Mouse (Mus musculus) lung, postnatal 10 days (tissue): ENCODE results near the gene Bbs1.
A peak's percentile ranks its signal among the peaks of the same experiment; 100 is the strongest.
"Not testable (repeated sequence)": the region's sequence is repeated elsewhere in the genome, so short reads cannot be mapped to it uniquely, and the experiment has no call there.

Experiments
- DNase-seq: peaks from one replicate; pipeline ENCODE4 v3.0.0; 2021

The Bbs1 gene

GRCm38 (mm10) chr19:4905979-4906794 is at the start of gene Bbs1:
TSS of gene Bbs1 (minus strand) at chr19:4906628.
- peak; percentile 88 for DNase-seq

GRCm38 (mm10) chr19:4948641-4949040 is 42.2 kb upstream of the Bbs1 start:
- DNase-seq, result not testable (repeated sequence)

- no peak for DNase-seq
Observed at GRCm38 (mm10) chr19:4945540-4945939, 39.1 kb upstream of the Bbs1 start.

GRCm38 (mm10) chr19:4943253-4943588 is 36.8 kb upstream of the Bbs1 start:
- DNase-seq, result peak; percentile 71

GRCm38 (mm10) chr19:4942551-4943252 is 36.3 kb upstream of the Bbs1 start, which contains the start of gene Peli3:
TSS of gene Peli3 (minus strand) at chr19:4943127.
- peak; percentile 78 for DNase-seq

GRCm38 (mm10) chr19:4937444-4938310 is 31.2 kb upstream of the Bbs1 start:
- DNase-seq, result peak; percentile 13

- no peak for DNase-seq
Observed at GRCm38 (mm10) chr19:4936896-4937295, 30.5 kb upstream of the Bbs1 start.

GRCm38 (mm10) chr19:4928781-4929180 is 22.4 kb upstream of the Bbs1 start:
- DNase-seq, result peak; percentile 32

- peak; percentile 100 for DNase-seq
Observed at GRCm38 (mm10) chr19:4927904-4928531, 21.6 kb upstream of the Bbs1 start, which contains the start of gene Dpp3. TSS of gene Dpp3 (minus strand) at chr19:4928287.

GRCm38 (mm10) chr19:4925121-4925860 is 18.9 kb upstream of the Bbs1 start:
- no peak for DNase-seq

GRCm38 (mm10) chr19:4919652-4920051 is 13.2 kb upstream of the Bbs1 start:
- DNase-seq, result no peak

- no peak for DNase-seq
Observed at GRCm38 (mm10) chr19:4916827-4917226, 10.4 kb upstream of the Bbs1 start.

- no peak for DNase-seq
Observed at GRCm38 (mm10) chr19:4915924-4916603, 9.6 kb upstream of the Bbs1 start.

GRCm38 (mm10) chr19:4909376-4909775 is 2.9 kb upstream of the Bbs1 start:
- DNase-seq, result no peak

- DNase-seq, result peak; percentile 32
Observed at GRCm38 (mm10) chr19:4908107-4908506, 1.7 kb upstream of the Bbs1 start.

GRCm38 (mm10) chr19:4899888-4900287 is 6.5 kb downstream of the Bbs1 start:
- no peak for DNase-seq

GRCm38 (mm10) chr19:4898972-4899371 is 7.5 kb downstream of the Bbs1 start:
- no peak for DNase-seq

GRCm38 (mm10) chr19:4896780-4897520 is 9.5 kb downstream of the Bbs1 start:
- no peak for DNase-seq

- DNase-seq, result no peak
Observed at GRCm38 (mm10) chr19:4891798-4892197, 14.6 kb downstream of the Bbs1 start.

GRCm38 (mm10) chr19:4889791-4890190 is 16.6 kb downstream of the Bbs1 start:
- no peak for DNase-seq

- DNase-seq, result no peak
Observed at GRCm38 (mm10) chr19:4883961-4884360, 22.5 kb downstream of the Bbs1 start.
